Mouse (Mus musculus) spleen, adult 2 months (tissue): ENCODE data around the gene Zbtb44.

Experiments used
- CTCF ChIP-seq: fragments of 200-500 bp; IDR thresholded peaks from 2 replicates; pipeline ENCODE4 v1.5.1; 2011; ENCODE audit warnings: mild to moderate bottlenecking, inconsistent platforms; ENCODE audit not compliant: insufficient read depth, insufficient read length, insufficient replicate concordance; ENCODE audit errors: extremely low read depth
- POLR2A ChIP-seq: fragments of 200-500 bp; IDR thresholded peaks from 2 replicates; pipeline ENCODE4 v1.6.1; 2011; ENCODE audit warnings: low read depth, low read length, inconsistent platforms

DNA sequence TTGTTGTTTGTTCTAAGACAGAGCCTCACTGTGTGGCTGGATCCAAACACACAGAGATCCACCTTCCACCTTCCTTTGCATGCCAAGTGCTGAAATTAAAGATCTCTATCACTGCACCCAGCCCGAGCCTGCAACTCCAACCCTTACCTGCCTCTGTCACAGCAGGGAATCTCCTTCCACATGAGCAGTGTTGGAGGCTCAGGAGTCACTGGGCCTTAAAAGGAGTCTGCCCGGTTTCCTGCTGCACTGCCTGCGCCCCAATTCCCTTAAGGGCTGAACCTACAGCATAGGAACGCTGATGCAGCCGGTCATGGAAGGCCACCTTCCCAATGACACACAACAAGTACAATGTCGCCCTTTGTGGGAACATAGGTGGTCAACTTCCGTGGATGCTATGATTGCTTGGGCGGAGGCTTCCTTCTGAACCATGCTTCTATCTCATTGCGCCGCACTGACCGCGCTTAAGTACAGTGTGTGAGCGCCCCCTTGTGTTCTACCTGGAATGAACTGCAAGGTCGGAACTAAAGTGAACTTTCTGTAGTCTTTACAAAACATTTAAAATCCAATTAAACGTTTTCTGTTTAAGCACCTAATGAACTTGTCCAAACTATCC lies 51.7 kb downstream of the Zbtb44 start:
- TF ChIP-seq CTCF (peak; percentile 82; the same call in 1 of the 2 replicates), POLR2A (no peak)
